Mouse (Mus musculus): ENCODE data around the gene Gnai2. TPM values are rescaled to one million over a fixed set of nuclear protein-coding genes. Genes with fewer than 3 reads are reported as not detected.
A peak's percentile ranks its signal among the peaks of the same experiment; 100 is the strongest.

The Gnai2 gene
- polyA plus RNA-seq, 1 experiment from 2014 or later: 457 TPM

GRCm38 (mm10) chr9:107624539-107624938 lies 10.6 kb downstream of the Gnai2 start:
- no peaks in the 10 kb centered on the region for H3K27me3 ChIP-seq (ENCODE audit: control insufficient read depth, insufficient read depth, low read depth, low read length)
- peaks cover 51% of the 10 kb centered on the region for H3K4me1 ChIP-seq (replicated peaks; ENCODE audit: control insufficient read depth, insufficient read depth, low read length)
- H3K9me3 ChIP-seq (ENCODE audit: control insufficient read depth, low read length): no peaks in the 10 kb centered on the region
- 68% methylated on average over 5 of the region's 5 CpGs for WGBS
- no peak overlapping the region for H3K9ac ChIP-seq (ENCODE audit: low read length)
- H3K27ac ChIP-seq (ENCODE audit: low read length): peak overlapping the region; percentile 60
- H3K4me2 ChIP-seq (ENCODE audit: low read depth, low read length): no peak overlapping the region
- H3K4me3 ChIP-seq (ENCODE audit: low read length): no peak overlapping the region
- ATAC-seq (ENCODE audit: low read depth): no peak
- H3K36me3 ChIP-seq (ENCODE audit: control insufficient read depth, insufficient read depth, low read length): peaks cover 12% of the 10 kb centered on the region

- H3K27ac ChIP-seq (ENCODE audit: low read length): 0 out of 2 replicates have a peak overlapping the region, but pooled peaks have one; percentile 19
- H3K4me1 ChIP-seq (replicated peaks; ENCODE audit: control insufficient read depth, insufficient read depth, low read length): peaks cover 36% of the 10 kb centered on the region
Observed at GRCm38 (mm10) chr9:107620954-107621353, 14.2 kb downstream of the Gnai2 start.

DNA sequence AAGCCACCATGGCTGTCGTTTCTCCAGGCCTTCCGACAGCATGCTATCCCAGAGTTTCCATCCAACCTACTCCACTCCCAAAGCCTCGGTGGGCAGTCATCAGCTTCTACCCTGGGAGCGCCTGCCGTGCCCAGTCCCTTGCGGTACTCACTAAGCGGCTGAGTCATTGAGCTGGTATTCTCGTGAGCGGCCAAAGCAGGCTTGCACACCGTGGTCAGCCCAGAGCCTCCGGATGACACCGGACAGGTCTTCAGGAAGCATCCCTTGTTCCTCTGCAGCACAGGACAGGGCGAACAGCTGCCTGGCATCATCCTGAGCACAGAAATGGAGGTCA lies 15.7 kb downstream of the Gnai2 start:
- Histone ChIP-seq H3K4me3 (ENCODE audit: low read length) (no peak overlapping the region), H3K9ac (ENCODE audit: low read length) (no peak overlapping the region), H3K36me3 (ENCODE audit: control insufficient read depth, insufficient read depth, low read length) (peaks cover 46% of the 10 kb centered on the region), H3K27me3 (ENCODE audit: control insufficient read depth, insufficient read depth, low read depth, low read length) (no peaks in the 10 kb centered on the region), H3K27ac (ENCODE audit: low read length) (peak overlapping the region; percentile 94), H3K4me1 (replicated peaks; ENCODE audit: control insufficient read depth, insufficient read depth, low read length) (peaks cover 36% of the 10 kb centered on the region), H3K4me2 (ENCODE audit: low read depth, low read length) (no peak overlapping the region), H3K9me3 (ENCODE audit: control insufficient read depth, low read length) (no peaks in the 10 kb centered on the region)
- ATAC-seq (ENCODE audit: low read depth): no peak
- WGBS: 46% methylated on average over 13 of the region's 13 CpGs

More at GRCm38 (mm10) chr9:107620954-107621353, 14.2 kb downstream of the Gnai2 start:
- H3K36me3 ChIP-seq (ENCODE audit: control insufficient read depth, insufficient read depth, low read length): peaks cover 35% of the 10 kb centered on the region
- no peak overlapping the region for H3K9ac ChIP-seq (ENCODE audit: low read length)
- H3K4me2 ChIP-seq (ENCODE audit: low read depth, low read length): no peak overlapping the region
- ATAC-seq (ENCODE audit: low read depth): no peak
- no peaks in the 10 kb centered on the region for H3K9me3 ChIP-seq (ENCODE audit: control insufficient read depth, low read length)
- no peaks in the 10 kb centered on the region for H3K27me3 ChIP-seq (ENCODE audit: control insufficient read depth, insufficient read depth, low read depth, low read length)
- no peak overlapping the region for H3K4me3 ChIP-seq (ENCODE audit: low read length)

GRCm38 (mm10) chr9:107618778-107619545 lies 16.2 kb downstream of the Gnai2 start:
- ATAC-seq (ENCODE audit: low read depth): peak; percentile 84
- Histone ChIP-seq H3K27me3 (ENCODE audit: control insufficient read depth, insufficient read depth, low read depth, low read length) (no peaks in the 10 kb centered on the region), H3K4me1 (replicated peaks; ENCODE audit: control insufficient read depth, insufficient read depth, low read length) (peaks cover 30% of the 10 kb centered on the region), H3K27ac (ENCODE audit: low read length) (peak overlapping the region; percentile 94), H3K9ac (ENCODE audit: low read length) (peak overlapping the region; percentile 53), H3K9me3 (ENCODE audit: control insufficient read depth, low read length) (no peaks in the 10 kb centered on the region), H3K36me3 (ENCODE audit: control insufficient read depth, insufficient read depth, low read length) (peaks cover 48% of the 10 kb centered on the region), H3K4me2 (ENCODE audit: low read depth, low read length) (0 out of 2 replicates have a peak overlapping the region, but pooled peaks have one; percentile 7), H3K4me3 (ENCODE audit: low read length) (no peak overlapping the region)
- WGBS: 23% methylated on average over 13 of the region's 13 CpGs

DNA sequence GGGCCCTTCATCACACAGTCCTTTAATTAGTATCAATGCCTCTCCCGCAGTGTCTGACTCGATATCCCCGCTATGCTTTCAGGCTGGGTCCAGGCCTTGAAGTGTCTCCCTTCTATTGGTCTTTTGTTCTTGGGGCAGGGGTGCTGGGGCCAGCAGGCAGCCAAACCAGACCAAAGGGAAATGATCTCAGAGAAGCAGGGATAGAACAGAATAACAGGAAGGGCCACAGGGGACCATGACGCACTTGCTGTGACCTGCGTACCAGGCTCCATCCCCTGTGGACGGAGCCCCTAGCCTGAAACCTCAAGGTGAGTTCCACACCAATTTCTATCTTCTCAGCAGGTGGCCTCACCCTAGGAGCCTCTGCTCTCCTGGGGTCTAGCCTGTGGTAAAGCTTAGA lies 17.1 kb downstream of the Gnai2 start:
- Histone ChIP-seq H3K36me3 (ENCODE audit: control insufficient read depth, insufficient read depth, low read length) (peaks cover 48% of the 10 kb centered on the region), H3K27me3 (ENCODE audit: control insufficient read depth, insufficient read depth, low read depth, low read length) (no peaks in the 10 kb centered on the region), H3K4me1 (replicated peaks; ENCODE audit: control insufficient read depth, insufficient read depth, low read length) (peaks cover 30% of the 10 kb centered on the region), H3K9me3 (ENCODE audit: control insufficient read depth, low read length) (no peaks in the 10 kb centered on the region), H3K9ac (ENCODE audit: low read length) (no peak overlapping the region), H3K4me2 (ENCODE audit: low read depth, low read length) (no peak overlapping the region), H3K4me3 (ENCODE audit: low read length) (no peak overlapping the region), H3K27ac (ENCODE audit: low read length) (peak overlapping the region; percentile 94)
- ATAC-seq (ENCODE audit: low read depth): no peak
- WGBS: 84% methylated on average over 6 of the region's 6 CpGs

DNA sequence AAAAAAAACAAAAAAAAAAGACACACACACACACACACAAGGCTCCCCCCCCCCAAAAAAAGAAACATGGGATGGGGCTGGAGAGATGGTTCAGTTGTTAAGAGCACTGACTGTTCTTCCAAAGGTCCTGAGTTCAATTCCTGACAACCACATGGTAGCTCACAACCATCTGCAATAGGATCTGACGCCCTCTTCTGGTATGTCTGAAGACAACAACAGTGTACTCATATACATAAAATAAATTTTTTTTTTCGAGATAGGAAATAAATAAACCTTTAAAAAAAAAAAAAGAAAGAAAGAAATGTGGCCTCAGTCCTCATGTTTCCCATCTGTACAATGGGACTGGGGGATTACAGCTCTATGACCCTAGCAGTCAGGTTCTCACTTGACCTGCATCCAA lies 17.7 kb downstream of the Gnai2 start:
- no peak overlapping the region for H3K4me2 ChIP-seq (ENCODE audit: low read depth, low read length)
- no peaks in the 10 kb centered on the region for H3K27me3 ChIP-seq (ENCODE audit: control insufficient read depth, insufficient read depth, low read depth, low read length)
- 76% methylated on average over 2 of the region's 2 CpGs for WGBS
- peaks cover 32% of the 10 kb centered on the region for H3K4me1 ChIP-seq (replicated peaks; ENCODE audit: control insufficient read depth, insufficient read depth, low read length)
- no peaks in the 10 kb centered on the region for H3K9me3 ChIP-seq (ENCODE audit: control insufficient read depth, low read length)
- no peak overlapping the region for H3K4me3 ChIP-seq (ENCODE audit: low read length)
- H3K9ac ChIP-seq (ENCODE audit: low read length): no peak overlapping the region
- H3K27ac ChIP-seq (ENCODE audit: low read length): no peak overlapping the region
- ATAC-seq (ENCODE audit: low read depth): no peak
- H3K36me3 ChIP-seq (ENCODE audit: control insufficient read depth, insufficient read depth, low read length): peaks cover 46% of the 10 kb centered on the region

DNA sequence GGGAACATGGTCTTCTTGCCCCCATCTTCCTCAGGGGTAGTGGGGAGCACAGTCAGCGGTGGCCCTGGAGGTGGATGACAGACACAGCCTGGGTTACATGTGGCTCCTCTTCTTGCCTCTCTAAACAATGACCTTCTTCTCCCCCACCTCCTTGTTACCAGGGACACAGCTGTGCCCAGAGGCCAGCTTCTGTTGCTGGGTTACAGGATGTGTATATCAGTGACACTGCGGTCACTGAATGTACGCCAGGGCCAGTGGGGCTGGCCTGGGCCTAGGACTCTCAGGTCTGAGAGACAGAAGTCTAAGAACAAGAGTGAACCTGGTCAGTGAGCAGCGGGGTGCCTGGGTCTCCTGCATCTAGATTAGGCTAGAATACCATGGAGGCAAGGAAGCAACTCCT lies 20.1 kb downstream of the Gnai2 start:
- no peak overlapping the region for H3K9ac ChIP-seq (ENCODE audit: low read length)
- no peaks in the 10 kb centered on the region for H3K27me3 ChIP-seq (ENCODE audit: control insufficient read depth, insufficient read depth, low read depth, low read length)
- no peak overlapping the region for H3K4me2 ChIP-seq (ENCODE audit: low read depth, low read length)
- H3K27ac ChIP-seq (ENCODE audit: low read length): no peak overlapping the region
- WGBS: 72% methylated on average over 4 of the region's 4 CpGs
- H3K4me3 ChIP-seq (ENCODE audit: low read length): no peak overlapping the region
- peaks cover 41% of the 10 kb centered on the region for H3K36me3 ChIP-seq (ENCODE audit: control insufficient read depth, insufficient read depth, low read length)
- H3K4me1 ChIP-seq (replicated peaks; ENCODE audit: control insufficient read depth, insufficient read depth, low read length): peaks cover 38% of the 10 kb centered on the region
- H3K9me3 ChIP-seq (ENCODE audit: control insufficient read depth, low read length): no peaks in the 10 kb centered on the region
- no peak for ATAC-seq (ENCODE audit: low read depth)

DNA sequence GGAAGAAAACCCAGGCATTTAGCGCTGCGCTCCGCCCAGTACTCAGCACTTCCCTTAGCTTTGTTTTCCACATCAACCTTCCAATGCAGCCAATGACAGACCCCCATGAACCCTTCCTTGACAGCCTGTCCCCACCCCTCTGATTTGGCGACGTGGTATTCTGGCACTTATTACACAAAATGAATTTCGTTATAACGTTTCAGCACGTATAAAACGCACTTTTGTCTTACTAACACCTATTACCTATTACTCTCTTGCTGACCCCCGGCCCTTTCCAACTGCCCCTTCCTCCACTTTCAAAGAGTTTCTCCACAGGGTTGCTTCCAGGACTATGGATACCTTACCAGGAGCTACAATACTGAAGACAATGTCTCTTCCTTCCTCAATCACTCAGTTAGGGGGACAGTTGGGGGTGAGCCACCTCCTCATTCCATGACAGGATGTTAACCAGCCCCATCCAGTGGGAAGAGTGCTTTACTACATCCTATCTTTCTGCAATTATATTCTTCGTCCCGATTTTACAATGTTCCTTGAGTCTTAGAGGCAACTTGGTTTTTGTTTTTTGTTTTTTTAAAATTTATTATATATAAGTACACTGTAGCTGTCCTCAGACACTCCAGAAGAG lies 22.1 kb downstream of the Gnai2 start:
- Histone ChIP-seq H3K9me3 (ENCODE audit: control insufficient read depth, low read length) (no peaks in the 10 kb centered on the region), H3K9ac (ENCODE audit: low read length) (peak overlapping the region; percentile 73), H3K4me2 (ENCODE audit: low read depth, low read length) (peak overlapping the region; percentile 86), H3K36me3 (ENCODE audit: control insufficient read depth, insufficient read depth, low read length) (peaks cover 30% of the 10 kb centered on the region), H3K27ac (ENCODE audit: low read length) (peak overlapping the region; percentile 94), H3K4me1 (replicated peaks; ENCODE audit: control insufficient read depth, insufficient read depth, low read length) (peaks cover 32% of the 10 kb centered on the region), H3K4me3 (ENCODE audit: low read length) (peak overlapping the region; percentile 48), H3K27me3 (ENCODE audit: control insufficient read depth, insufficient read depth, low read depth, low read length) (no peaks in the 10 kb centered on the region)
- ATAC-seq (ENCODE audit: low read depth): peak; percentile 30; the same call in 1 of the 2 replicates
- whole genome bisulfite sequencing: 5% methylated on average over 12 of the region's 12 CpGs

DNA sequence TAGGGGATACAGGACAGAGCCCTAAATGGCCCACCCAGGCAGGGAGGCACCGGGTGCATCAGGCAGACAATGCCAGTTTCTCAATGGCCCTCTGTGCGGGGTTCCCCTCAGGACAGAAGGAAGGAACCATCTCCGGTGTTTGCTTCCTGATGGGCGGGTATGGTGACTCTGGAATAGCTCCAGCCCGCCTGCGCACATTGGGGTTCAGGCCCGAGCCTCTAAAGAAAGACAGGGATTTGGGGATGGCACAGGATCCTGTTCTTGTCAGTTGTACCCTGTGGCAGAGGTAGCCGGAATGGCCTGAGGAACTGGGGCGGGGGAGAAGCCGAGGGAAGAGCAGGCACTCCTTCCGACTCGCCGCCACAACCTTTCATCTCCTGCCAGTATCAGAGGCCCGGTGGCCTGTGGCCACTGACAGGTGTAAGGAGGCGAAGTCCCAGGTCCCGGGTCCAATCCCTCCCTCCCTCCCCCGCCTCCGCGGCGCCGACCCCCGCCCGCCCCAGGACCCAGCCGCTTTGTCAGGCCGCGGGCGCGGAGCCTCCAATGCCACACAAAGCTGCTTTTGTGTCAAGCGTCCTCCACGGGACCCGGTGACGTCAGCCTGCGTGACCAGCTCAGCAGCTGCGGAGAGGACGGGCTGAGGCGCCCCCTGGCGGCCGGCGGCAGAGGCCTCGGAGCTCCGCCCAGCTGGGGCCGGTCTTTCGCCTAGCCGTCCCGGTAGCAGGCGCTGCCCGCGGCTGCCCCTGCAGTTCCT lies 22.8 kb downstream of the Gnai2 start:
- Histone ChIP-seq H3K27me3 (ENCODE audit: control insufficient read depth, insufficient read depth, low read depth, low read length) (no peaks in the 10 kb centered on the region), H3K9ac (ENCODE audit: low read length) (peak overlapping the region; percentile 73), H3K4me2 (ENCODE audit: low read depth, low read length) (peak overlapping the region; percentile 86), H3K36me3 (ENCODE audit: control insufficient read depth, insufficient read depth, low read length) (peaks cover 25% of the 10 kb centered on the region), H3K27ac (ENCODE audit: low read length) (peak overlapping the region; percentile 94), H3K9me3 (ENCODE audit: control insufficient read depth, low read length) (no peaks in the 10 kb centered on the region), H3K4me1 (replicated peaks; ENCODE audit: control insufficient read depth, insufficient read depth, low read length) (peaks cover 33% of the 10 kb centered on the region), H3K4me3 (ENCODE audit: low read length) (peak overlapping the region; percentile 48)
- ATAC-seq (ENCODE audit: low read depth): peak; percentile 95
- WGBS: 5% methylated on average over 31 of the region's 48 CpGs
